9 mouse cellular contexts compared by ENCODE assay signal in genomic region chr16:8736757-8737156, GRCm38 (mm10). TPM values are rescaled to one million over a fixed set of nuclear protein-coding genes. Genes with fewer than 3 reads are reported as not detected.
DNase-seq lines count a peak whose midpoint lies in the region; ATAC-seq and TF ChIP-seq lines count a peak whose summit lies in the region.
"Had no signal": no experiment of that assay in that cellular context is flagged by ENCODE, and none has a peak within 500 bp of the region (broad histone marks: within the 10 kb centered on the region; RNA-seq: fewer than 3 reads in every experiment).

No protein-coding gene starts in this region.

- H3K79me2 ChIP-seq in MEL (ENCODE audit: control insufficient read depth, insufficient read depth, low read length, poor library complexity) = peaks cover 69% of the 10 kb centered on the region

- peak overlapping the region; percentile 93 for H3K4me3 ChIP-seq in heart, embryonic 15.5 days
- peak overlapping the region; percentile 73 to 93 for H3K4me3 ChIP-seq in MEL (ENCODE audit: control insufficient read depth in 1 of 2, insufficient read depth in 1 of 2, low read depth in 2 of 2, low read length in 2 of 2)
- H3K4me3 ChIP-seq in hindbrain, embryonic 13.5 days = peak overlapping the region; percentile 99
- H3K4me3 ChIP-seq in midbrain, embryonic 14.5 days (replicated peaks; ENCODE audit: low read depth, low read length) = peak overlapping the region; percentile 99

- 5% methylated on average over 7 of the region's 7 CpGs for WGBS in heart, embryonic 15.5 days
- 3% methylated on average over 7 of the region's 7 CpGs for WGBS in hindbrain, embryonic 13.5 days
- under 1% methylated on average over 7 of the region's 7 CpGs for WGBS in midbrain, embryonic 14.5 days

- no peak for TF ChIP-seq CTCF in MEL (IDR thresholded peaks at IDR 0.05 in 2 of 3, conservative IDR thresholded peaks at IDR 0.05 in 1 of 3; ENCODE audit: control insufficient read depth in 1 of 3, insufficient read depth in 1 of 3, low read depth in 2 of 3, low read length in 3 of 3, poor library complexity in 1 of 3, severe bottlenecking in 1 of 3)

- intact Hi-C loops in heart, postnatal 14 days (cut with DNase I) = loop anchor here (5.0 kb wide), 2 partner anchors 34 to 49 kb away; no protein-coding TSS in a partner anchor

- peak overlapping the region; percentile 90 for H3K4me2 ChIP-seq in heart, embryonic 15.5 days
- H3K4me2 ChIP-seq in hindbrain, embryonic 13.5 days = peak overlapping the region; percentile 99
- H3K4me2 ChIP-seq in midbrain, embryonic 14.5 days (ENCODE audit: low read length) = peak overlapping the region; percentile 99

- no peaks in the 10 kb centered on the region for H3K9me3 ChIP-seq in heart, embryonic 15.5 days (replicated peaks)
- no peaks in the 10 kb centered on the region for H3K9me3 ChIP-seq in MEL (replicated peaks; ENCODE audit: insufficient read depth, low read length)
- no peaks in the 10 kb centered on the region for H3K9me3 ChIP-seq in hindbrain, embryonic 13.5 days
- no peaks in the 10 kb centered on the region for H3K9me3 ChIP-seq in midbrain, embryonic 14.5 days (ENCODE audit: control insufficient read depth, low read length)

- H3K36me3 ChIP-seq in heart, embryonic 15.5 days = no peaks in the 10 kb centered on the region
- peaks cover 4 to 23% of the 10 kb centered on the region in 2 experiments for H3K36me3 ChIP-seq in MEL (ENCODE audit: control insufficient read depth in 1 of 2, insufficient read depth in 2 of 2, low read length in 2 of 2)
- no peaks in the 10 kb centered on the region for H3K36me3 ChIP-seq in hindbrain, embryonic 13.5 days
- H3K36me3 ChIP-seq in midbrain, embryonic 14.5 days (ENCODE audit: control insufficient read depth, insufficient read depth, low read length) = no peaks in the 10 kb centered on the region

- peaks cover 41% of the 10 kb centered on the region for H3K4me1 ChIP-seq in heart, embryonic 15.5 days (replicated peaks)
- peaks cover 4 to 30% of the 10 kb centered on the region in 2 experiments; a peak in 3 of 4 replicates for H3K4me1 ChIP-seq in MEL (ENCODE audit: control insufficient read depth in 1 of 2, insufficient read depth in 2 of 2, low read length in 2 of 2)
- peaks cover 43% of the 10 kb centered on the region for H3K4me1 ChIP-seq in hindbrain, embryonic 13.5 days (replicated peaks)
- H3K4me1 ChIP-seq in midbrain, embryonic 14.5 days (ENCODE audit: control insufficient read depth, insufficient read depth, low read length) = peaks cover 25% of the 10 kb centered on the region

- no peak overlapping the region for H3K27ac ChIP-seq in heart, embryonic 15.5 days
- H3K27ac ChIP-seq in MEL (ENCODE audit: control insufficient read depth, low read depth, low read length) = no peak overlapping the region
- H3K27ac ChIP-seq in hindbrain, embryonic 13.5 days = no peak overlapping the region
- no peak overlapping the region for H3K27ac ChIP-seq in midbrain, embryonic 14.5 days (replicated peaks; ENCODE audit: low read depth, low read length)

- ATAC-seq in heart, embryonic 15.5 days (replicated peaks; ENCODE audit: insufficient number of reproducible peaks, insufficient read depth, low FRiP score, low read depth) = no peak
- no peak for ATAC-seq in hindbrain, embryonic 13.5 days (ENCODE audit: low FRiP score)
- ATAC-seq in midbrain, embryonic 14.5 days (ENCODE audit: low FRiP score, low TSS enrichment) = no peak
- no peak; the same call in 1 of the 2 replicates for ATAC-seq in megakaryocyte progenitor cell, adult 5-6 weeks (replicated peaks; ENCODE audit: poor library complexity)

- DNase-seq in heart, postnatal 14 days = no peak
- DNase-seq in MEL (ENCODE audit: low read depth, low spot score) = peak; percentile 68
- DNase-seq in midbrain, embryonic 14.5 days = no peak
- no peak for DNase-seq in cerebellum, adult 9-10 months
- DNase-seq in thymus, postnatal 36 days = no peak

- no peak for TF ChIP-seq RAD21 in MEL (IDR thresholded peaks at IDR 0.05; ENCODE audit: low read depth, low read length)

- no peaks in the 10 kb centered on the region for H3K27me3 ChIP-seq in heart, embryonic 15.5 days
- H3K27me3 ChIP-seq in MEL (ENCODE audit: control insufficient read depth in 1 of 2, insufficient read depth in 2 of 2, low read length in 2 of 2) = no peaks in the 10 kb centered on the region
- no peaks in the 10 kb centered on the region for H3K27me3 ChIP-seq in hindbrain, embryonic 13.5 days
- H3K27me3 ChIP-seq in midbrain, embryonic 14.5 days (ENCODE audit: control insufficient read depth, insufficient read depth, low read length) = no peaks in the 10 kb centered on the region

- H3K9ac ChIP-seq in heart, embryonic 15.5 days = peak overlapping the region; percentile 92
- H3K9ac ChIP-seq in MEL (ENCODE audit: control insufficient read depth, low read depth, low read length, poor library complexity, severe bottlenecking) = peak overlapping the region; percentile 97
- H3K9ac ChIP-seq in hindbrain, embryonic 13.5 days = peak overlapping the region; percentile 98
- peak overlapping the region; percentile 95 for H3K9ac ChIP-seq in midbrain, embryonic 14.5 days (replicated peaks; ENCODE audit: low read length)

- peak; percentile 51 to 72 for TF ChIP-seq EP300 in MEL (IDR thresholded peaks at IDR 0.05; ENCODE audit: low read depth in 1 of 2, low read length in 2 of 2)

- TF ChIP-seq POLR2A in MEL (IDR thresholded peaks at IDR 0.05; ENCODE audit: control insufficient read depth in 1 of 2, insufficient read depth in 1 of 2, low read depth in 1 of 2, low read length in 2 of 2, poor library complexity in 1 of 2) = no peak

TF ChIP-seq in MEL, 35 proteins besides CTCF, POLR2A, EP300 and RAD21:
- TF ChIP-seq MEF2A (IDR thresholded peaks at IDR 0.05; ENCODE audit: extremely low read depth, insufficient replicate concordance, low read depth, low read length, poor library complexity, severe bottlenecking) (no peak), TBP (IDR thresholded peaks at IDR 0.05; ENCODE audit: low read depth, low read length) (0 out of 2 replicates have a peak, but pooled peaks have one; percentile 28), UBTF (IDR thresholded peaks at IDR 0.05; ENCODE audit: borderline replicate concordance, insufficient read depth, low read depth, low read length) (0 out of 2 replicates have a peak, but pooled peaks have one; percentile 25), RCOR1 (IDR thresholded peaks at IDR 0.05; ENCODE audit: low read depth, low read length) (peak; percentile 44; the same call in 1 of the 2 replicates), BHLHE40 (IDR thresholded peaks at IDR 0.05; ENCODE audit: borderline replicate concordance, low read depth, low read length) (no peak), SMC3 (IDR thresholded peaks at IDR 0.05; ENCODE audit: low read depth, low read length) (no peak), ZKSCAN1 (IDR thresholded peaks at IDR 0.05; ENCODE audit: low read depth, low read length) (no peak), SIN3A (IDR thresholded peaks at IDR 0.05; ENCODE audit: low read length) (peak; percentile 11), GATA1 (IDR thresholded peaks at IDR 0.05; ENCODE audit: low read depth, low read length) (peak; percentile 69), ETS1 (IDR thresholded peaks at IDR 0.05; ENCODE audit: low read depth, low read length) (peak; percentile 46), TCF12 (IDR thresholded peaks at IDR 0.05; ENCODE audit: low read depth, low read length) (peak; percentile 80), TAL1 (IDR thresholded peaks at IDR 0.05; ENCODE audit: low read length) (peak; percentile 62)

RNA-seq across cellular contexts. Expression of gene Usp7, which starts 55.4 kb away (rescaled TPM):
- polyA plus RNA-seq in heart, embryonic 15.5 days (2015; fragmentation: Nextera tagmentation; extraction: Ambion mirVana) = 12.5 and 15.6 TPM in 2 replicates
- total RNA-seq in heart, postnatal 14 days (2021) = 10 to 100 TPM; 61.9 to 65.0 TPM
- total RNA-seq in MEL (2012; rRNA removed) = 101 and 105 TPM in 2 replicates
- 100 to 1,000 TPM in 1 of 2 experiments, 10 to 100 TPM in 1; 94.2 to 425 TPM for polyA plus RNA-seq in MEL (2012; ENCODE audit: insufficient read depth in 1 of 2, insufficient read length in 2 of 2, low read depth in 1 of 2, low replicate concordance in 2 of 2, missing spikeins in 1 of 2)
- 27.8 and 34.1 TPM in 2 replicates for polyA plus RNA-seq in hindbrain, embryonic 13.5 days (2015; fragmentation: Nextera tagmentation; extraction: Ambion mirVana)
- 49.9 and 50.0 TPM in 2 replicates for polyA plus RNA-seq in midbrain, embryonic 14.5 days (2014; fragmentation: Nextera tagmentation; extraction: Ambion mirVana)
- 153 and 167 TPM in 2 replicates for total RNA-seq in megakaryocyte progenitor cell, adult 5-6 weeks (2015)
- 135 and 168 TPM in 2 replicates for total RNA-seq in megakaryocyte progenitor cell, adult 5-6 weeks (2017)

RNA-seq across cellular contexts. Expression of gene Gm5767, which starts 56.2 kb away (rescaled TPM):
- polyA plus RNA-seq in heart, embryonic 15.5 days (2015; fragmentation: Nextera tagmentation; extraction: Ambion mirVana) = not detected in 2 replicates
- total RNA-seq in heart, postnatal 14 days (2021) = not detected
- total RNA-seq in MEL (2012; rRNA removed) = not detected in 2 replicates
- polyA plus RNA-seq in MEL (2012; ENCODE audit: insufficient read depth in 1 of 2, insufficient read length in 2 of 2, low read depth in 1 of 2, low replicate concordance in 2 of 2, missing spikeins in 1 of 2) = not detected
- not detected in 2 replicates for polyA plus RNA-seq in hindbrain, embryonic 13.5 days (2015; fragmentation: Nextera tagmentation; extraction: Ambion mirVana)
- polyA plus RNA-seq in midbrain, embryonic 14.5 days (2014; fragmentation: Nextera tagmentation; extraction: Ambion mirVana) = not detected in 2 replicates
- not detected in 2 replicates for total RNA-seq in megakaryocyte progenitor cell, adult 5-6 weeks (2015)
- total RNA-seq in megakaryocyte progenitor cell, adult 5-6 weeks (2017) = not detected in 2 replicates
- total RNA-seq: left cerebral cortex, adult 18-20 months had no signal
